Mouse (Mus musculus): ENCODE data around the gene Ctag2. TPM values are rescaled to one million over a fixed set of nuclear protein-coding genes. Genes with fewer than 3 reads are reported as not detected.

The Ctag2 gene
- polyA plus RNA-seq (2012; rRNA removed): not detected in 2 replicates

DNA sequence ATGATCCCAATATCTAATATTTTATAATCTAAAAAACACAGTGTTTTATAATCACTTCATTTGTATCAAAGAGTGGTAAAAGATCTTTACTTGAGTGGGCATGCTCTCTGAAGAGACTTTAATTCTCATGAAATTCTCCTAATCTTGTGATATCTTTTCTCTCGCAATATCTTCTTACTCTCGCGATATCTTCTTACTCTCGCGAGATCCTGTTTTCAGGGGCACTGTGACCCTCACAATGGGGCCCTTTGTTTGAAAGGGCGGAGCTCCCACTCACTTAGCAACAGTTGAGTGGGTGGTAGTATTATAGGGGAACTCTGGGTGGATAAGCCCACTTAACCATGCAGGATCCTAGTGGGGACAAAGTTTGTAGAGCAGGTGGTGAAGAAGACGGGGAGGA, at the start of gene Ctag2:
TSS of gene Ctag2 (plus strand) at position 301 of the 400 bp plus-strand sequence.

